Mouse (Mus musculus): ENCODE results near the gene Bax.
"Not testable (repeated sequence)": the region's sequence is repeated elsewhere in the genome, so short reads cannot be mapped to it uniquely, and the experiment has no call there.

The Bax gene

DNA sequence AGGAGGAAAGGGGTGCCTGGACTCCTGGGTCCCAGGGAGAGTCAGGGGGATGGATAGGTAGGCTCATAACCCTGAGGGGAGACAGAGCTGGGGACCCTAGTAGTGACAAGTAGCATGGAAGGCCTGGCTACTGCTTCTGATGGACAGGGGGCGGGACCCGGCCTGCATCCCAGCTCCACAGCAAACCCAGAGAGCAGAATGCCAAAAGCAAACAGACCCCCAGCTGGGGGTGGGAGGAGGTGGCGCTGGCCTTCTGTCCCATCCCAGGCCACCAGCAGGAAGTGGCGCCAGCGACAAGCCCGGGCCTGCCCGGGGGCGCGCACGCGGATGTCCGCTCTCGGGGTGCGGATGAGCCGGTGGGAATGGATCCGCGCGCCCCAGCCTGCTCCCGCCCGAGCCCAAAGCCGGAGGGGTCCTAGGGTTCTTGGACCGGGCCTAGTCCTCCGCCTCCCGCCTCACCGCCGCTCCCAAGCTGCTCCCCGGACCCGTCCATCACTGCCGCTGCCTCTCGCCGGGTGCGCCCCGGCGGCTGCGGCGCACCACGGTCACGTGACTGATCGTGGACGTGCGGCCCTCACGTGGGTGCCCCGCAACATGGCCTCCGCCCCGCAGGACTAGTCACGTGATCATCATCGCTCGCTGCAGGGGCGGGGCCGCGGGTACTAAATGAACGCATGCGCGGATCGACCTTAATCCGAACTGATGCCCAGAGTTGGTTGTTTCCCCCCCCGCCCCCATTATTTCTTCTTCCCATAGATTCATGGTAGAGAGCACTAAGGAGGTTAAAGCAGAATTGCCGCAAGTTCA, at the start of gene Bax:
Gene Bax, minus strand, starts transcription at position 616 of the 807 bp plus-strand sequence.
- DNase-seq (ENCODE audit: low spot score): peak; percentile 97

DNA sequence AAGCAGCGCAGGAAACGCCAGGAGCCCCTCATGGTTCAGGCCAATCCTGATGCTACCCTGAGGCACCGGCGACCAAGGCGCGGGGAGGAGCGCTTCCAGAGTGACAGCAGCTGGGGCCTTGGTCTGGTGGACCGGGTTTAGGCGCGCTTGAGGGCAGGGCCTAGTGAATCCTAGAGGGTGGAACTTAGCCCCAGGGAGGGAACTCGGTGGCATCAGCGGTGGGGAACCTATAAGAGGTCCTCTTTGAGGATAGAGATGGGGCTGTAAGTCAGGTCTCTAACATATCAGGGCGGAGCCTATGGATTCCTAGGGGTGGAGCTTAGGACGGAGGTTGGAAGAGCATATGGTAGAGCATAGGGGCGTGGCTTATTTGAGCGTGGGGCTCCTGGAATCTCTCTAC, 48.7 kb upstream of the Bax start:
- no peak for DNase-seq (ENCODE audit: low spot score)

DNA sequence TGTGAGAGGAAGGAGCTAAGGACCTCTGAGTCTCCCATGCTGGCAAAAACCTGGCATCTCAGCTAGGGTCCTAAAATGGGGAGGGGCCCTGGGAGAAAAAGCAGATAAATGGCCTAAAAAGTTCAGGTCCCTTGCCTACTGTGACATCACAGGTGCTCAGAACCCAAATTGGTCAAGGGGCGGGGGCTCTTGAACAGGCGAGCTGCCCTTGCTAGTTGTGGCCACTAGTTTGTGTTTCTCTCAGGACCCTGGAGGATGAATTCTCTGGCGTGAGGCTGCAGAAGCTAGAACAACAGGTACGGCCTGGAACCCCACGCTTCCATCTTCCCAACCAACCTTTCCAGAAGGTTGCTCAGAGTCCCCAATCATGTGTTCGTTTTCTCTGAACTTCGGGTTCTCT, 47.7 kb upstream of the Bax start:
- no peak for DNase-seq (ENCODE audit: low spot score)

DNA sequence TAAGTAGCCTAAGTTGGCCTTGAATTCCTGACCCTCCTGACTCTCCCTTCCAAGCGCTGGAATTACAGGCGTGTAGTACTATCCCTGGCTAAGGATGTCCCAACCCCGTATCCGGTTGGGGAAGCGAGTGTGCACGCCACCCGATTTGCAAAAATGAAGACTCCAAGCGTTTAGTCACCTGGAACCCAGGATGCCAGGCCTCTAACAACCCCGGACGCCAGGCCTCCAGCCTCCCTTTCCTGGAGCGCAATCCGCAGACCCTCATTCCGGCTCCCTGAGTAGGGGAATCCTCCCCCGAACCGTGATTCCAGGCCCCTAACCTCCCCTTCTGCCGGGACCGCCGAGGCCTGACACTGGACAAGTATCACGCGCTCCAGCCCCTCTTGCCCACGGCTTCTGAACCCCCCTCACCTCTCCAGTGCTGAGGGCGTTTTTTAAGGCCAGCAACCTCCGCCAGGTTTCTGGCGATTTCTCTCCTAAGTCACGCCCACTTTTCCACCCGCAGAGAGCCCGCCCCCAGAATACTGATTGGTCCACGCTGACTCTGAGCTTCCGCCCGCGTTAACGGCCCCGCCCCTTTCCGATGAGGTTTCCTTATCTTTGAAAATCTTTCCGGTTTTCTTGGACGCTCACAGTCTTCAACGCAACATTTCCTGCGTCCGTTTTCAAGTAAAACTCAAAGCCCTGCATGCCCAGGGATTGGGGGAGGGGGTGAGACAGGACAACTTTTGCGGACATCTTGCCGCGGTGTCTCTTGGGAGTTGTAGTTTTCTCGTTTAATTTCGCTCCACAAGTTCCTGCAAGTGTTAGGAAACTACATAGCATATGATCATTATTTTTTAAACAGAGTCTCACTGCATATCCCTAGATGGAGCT, 43.5 kb upstream of the Bax start, which contains the start of gene Nucb1:
Gene Nucb1, minus strand, starts transcription at position 495 of the 876 bp plus-strand sequence.
- DNase-seq (ENCODE audit: low spot score): peak; percentile 85

DNA sequence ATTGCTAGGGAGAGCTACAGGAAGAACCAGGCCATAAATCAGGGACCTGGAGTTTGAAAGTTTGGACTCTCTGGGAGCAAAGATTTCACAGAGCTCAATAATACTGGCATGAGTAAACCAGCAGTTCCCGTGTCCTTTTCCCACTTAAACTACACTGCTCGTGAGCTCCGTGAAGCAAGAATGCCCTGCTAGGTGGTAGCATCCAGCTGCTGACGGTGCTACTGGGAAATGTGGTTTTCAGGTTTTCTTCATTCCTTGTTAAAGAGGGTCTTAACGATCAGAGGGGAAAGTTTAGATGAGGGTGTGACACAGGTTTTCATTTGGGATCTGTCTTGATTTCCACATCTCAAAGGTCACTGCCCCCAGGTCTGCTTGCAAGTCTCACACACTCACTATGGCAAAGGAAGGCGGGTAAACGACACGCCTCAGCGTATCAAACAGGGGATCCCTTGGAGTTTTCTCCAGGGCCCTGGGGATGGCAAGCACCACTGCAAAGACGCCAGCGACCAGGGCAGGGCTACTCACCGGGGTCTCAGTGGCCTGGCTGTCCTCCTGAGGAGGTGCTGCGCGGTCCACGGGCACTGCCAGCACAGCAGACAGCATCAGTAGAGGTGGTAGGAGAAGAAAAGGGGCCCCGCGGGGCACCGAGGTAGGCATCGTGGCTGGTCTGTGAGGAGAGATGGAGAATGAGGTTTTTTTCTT, 42.6 kb upstream of the Bax start:
- no peak for DNase-seq (ENCODE audit: low spot score)

DNA sequence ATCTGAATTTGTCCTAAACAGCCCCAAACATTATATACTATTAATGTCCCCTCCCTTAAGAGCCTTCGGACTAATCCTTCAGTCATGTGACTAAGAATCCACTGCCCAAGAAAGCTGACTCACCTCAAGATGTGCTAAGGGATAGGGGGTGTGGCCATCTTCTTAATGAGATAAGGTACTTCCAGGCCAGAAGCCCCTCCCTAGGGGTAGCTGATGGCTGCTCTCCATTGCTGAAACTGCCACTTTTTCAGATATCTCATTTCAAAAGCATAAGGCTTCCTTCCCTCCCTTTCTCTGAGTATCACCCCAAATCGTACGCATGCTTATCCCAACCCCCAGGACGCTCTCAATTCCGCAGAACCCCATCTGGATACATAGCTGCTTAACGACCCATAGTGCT, 41.9 kb upstream of the Bax start:
- DNase-seq (ENCODE audit: low spot score): no peak

DNA sequence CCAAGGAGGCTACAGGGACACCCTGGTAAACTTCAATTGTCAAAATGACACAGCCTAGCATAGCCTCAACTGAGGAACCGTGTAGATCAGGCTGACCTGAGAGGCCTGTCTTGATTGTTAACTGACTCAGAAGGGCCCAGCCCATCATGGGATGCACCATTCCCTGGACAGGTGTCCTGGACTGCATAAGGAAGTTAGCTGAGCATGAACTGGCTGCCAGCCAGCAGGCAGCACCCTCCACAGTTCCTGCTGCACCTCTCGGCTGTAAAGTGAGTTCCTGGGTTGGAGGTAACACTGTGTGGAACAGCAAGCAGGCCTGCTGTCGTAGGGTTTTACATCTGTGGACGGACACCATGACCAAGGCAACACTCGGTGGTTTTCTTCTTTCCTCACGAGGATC, 40.9 kb upstream of the Bax start:
- DNase-seq (ENCODE audit: low spot score): no peak

DNA sequence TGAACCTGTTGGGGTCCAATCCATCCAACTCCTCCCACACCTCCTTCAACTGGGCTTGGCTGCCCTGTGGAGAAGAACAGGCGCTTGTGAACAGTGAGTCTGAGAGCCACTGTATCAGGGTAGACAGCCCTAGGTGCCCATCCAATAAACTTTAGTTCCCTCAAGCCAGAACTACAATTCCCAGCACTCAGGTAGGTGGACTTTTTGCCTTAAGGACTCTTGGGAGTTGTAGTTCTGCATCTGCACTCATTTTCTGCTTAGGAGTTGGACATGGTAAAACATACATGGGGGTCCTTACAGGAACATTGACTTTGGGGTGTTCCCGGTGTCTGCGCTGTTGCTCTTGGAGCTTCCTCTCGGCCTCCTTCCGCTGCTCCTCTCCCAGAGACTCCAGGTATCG, 31.7 kb upstream of the Bax start:
- no peak for DNase-seq (ENCODE audit: low spot score)

DNA sequence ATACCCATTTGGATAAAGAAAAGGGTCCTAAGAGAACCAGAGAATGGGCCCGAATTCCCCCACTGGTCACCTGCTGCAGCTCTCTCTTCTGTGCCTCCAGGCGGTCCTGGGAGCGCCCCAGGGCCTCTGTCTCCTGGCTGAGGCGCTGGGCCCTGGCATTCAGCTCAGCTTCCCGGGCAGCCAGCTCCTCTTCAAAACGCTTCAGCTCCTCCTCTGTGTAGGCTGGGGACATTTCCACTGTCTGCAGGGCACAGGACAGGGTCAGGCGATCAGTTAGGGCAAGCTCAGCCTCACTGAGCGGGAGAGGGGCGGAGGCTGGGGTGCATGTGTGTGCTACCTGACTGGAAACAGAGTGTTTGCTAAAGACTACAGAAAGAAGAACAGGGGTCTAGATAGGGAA, 27.9 kb upstream of the Bax start:
- DNase-seq (ENCODE audit: low spot score): no peak

DNA sequence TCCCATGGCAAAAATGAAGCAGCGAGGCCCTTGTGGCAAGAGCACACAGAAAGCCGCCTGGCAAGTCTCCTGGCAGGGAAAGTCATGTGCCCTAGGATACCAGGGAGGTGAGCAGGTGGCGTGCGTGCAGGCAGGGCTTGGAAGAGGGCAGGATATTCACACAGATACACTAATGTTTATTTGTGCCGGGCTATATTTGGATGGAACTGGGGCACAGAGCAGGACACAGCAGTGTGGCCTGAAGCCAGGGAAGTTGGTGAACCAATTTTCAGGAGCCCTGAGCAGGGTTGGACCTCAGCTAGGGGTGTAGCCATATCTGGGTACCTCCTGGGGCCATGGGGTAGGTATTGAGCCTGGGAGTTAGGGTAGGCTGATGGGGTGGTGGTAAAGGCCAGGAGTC, 26.3 kb upstream of the Bax start:
- DNase-seq (ENCODE audit: low spot score): no peak

DNA sequence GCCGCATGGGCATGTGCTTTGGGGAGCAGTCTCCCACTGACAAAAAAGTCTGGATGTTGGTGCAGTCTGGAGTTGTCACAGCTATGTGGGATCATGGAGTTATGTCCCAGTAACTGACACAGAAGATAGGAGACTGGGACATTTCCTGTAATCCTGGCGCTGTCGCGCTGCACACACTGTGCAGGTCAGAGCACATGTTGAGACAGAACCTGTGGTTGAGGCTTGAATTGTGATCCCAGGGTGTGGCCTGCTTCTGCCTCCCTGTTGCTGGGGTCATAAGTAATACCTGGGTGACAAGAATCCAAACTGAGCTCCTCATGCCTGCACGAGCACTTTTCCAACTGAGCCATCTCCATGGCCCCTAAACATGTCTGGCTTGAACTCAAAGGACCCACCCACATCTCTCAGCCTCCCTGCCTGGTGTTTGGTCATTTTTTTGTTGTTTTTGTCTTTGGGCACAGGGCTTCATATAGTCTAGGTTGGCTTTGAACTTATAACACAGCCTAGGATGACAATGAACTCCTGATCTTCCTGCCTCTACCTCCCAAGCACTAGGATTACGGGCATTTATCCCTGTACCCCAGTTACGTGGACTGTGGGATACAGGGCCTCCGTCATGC, 25.6 kb upstream of the Bax start:
- DNase-seq (ENCODE audit: low spot score): no peak

DNA sequence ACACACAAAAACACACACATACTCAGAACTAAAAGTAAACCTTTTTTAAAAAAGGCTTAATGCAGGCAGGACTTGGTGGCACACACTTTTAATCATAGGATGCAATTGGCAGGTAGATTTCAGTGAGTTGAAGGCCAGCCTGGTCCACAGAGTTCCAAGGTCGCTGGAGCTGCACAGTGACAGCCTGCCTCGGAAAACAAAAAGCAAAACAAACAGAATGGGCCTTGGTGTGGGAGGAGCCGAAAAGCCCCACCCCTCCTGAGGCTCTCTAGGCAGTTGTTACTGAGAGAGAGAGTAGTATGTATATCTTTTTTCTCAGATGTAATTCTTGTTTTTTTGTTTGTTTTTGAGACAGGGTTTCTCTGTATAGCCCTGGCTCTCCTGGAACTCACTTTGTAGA, 24.6 kb upstream of the Bax start:
- no peak for DNase-seq (ENCODE audit: low spot score)

DNA sequence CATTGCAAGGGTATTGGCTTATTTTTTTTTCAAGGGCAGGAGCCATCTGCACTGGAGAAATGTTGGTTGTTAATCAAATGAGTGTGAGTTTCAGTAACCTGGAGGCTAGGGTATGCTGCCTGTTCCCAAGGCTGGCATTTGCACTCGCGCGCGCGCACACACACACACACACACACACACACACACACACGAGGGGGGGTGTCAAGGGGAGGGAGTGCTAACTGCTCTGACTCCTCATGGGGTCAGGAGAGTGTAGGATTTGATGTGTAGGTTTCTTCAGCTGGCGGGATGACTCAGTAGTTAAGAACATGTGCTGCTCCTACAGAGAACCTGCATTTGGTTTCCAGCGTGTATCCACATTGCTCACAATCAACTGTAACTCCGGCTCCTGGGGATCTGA, 24.1 kb upstream of the Bax start:
- no peak for DNase-seq (ENCODE audit: low spot score)

DNA sequence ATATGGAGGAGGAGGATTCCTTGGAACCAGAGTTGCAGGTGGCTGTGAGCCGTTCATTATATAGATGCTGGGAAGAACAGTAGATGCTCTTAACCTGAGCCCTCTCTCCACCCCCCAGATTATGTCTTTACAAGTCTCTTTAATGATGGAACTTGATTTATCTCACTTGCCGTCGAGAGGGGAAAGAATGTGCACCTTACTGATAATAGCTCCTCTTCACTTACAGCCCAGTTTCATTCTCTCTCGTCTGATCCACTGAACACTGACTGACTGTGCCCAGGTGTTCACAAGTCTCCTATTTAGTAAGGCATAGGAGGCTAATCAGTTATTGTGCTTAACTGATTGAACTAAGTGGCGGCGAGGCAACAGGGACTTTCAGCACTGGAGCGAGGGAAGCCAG, 22.9 kb upstream of the Bax start:
- DNase-seq (ENCODE audit: low spot score): no peak

DNA sequence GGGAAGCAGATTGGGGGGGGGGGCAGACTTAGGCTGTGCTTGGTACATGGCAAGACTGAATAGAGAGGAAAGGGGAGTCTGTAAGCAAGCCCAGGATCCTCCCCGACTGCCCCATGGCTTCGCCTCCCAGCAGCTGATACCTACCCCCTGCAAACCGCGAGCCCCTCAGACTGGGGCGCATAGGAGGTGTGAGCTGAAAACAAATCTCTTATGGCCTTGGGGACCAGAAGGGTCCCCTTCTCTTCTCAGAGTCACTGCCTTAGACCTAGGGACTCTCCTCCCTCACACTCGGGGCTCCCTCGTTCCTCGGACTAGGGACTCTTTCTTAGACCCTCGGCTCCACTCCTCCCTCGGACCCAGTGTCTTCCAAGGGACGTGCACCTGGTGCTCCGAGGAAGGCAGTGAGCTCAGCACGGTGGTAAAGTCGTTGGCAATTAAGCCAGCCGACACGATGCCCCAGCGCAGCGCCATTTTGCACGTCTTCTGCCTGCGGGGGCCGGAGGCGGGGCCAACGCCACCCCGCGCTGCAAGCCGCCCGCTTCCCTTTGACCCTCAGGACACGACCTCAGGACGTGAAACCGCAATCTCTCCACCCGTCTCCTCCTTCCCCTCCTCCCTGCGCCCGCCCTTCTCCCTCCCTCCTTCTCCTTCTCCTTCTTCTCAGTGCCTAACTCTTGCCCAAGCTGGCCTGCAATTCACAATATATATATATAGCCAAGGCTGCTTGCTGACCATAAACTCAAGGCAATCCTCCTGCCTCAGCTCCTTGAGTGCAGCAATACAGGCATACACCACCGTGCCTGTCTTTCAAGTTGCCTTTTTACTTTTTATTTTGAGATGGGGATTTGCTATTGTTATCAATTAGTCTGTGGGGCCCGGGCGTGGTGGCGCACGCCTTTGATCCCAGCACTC, 21.9 kb upstream of the Bax start, which contains the start of gene Dhdh:
Gene Dhdh, minus strand, starts transcription at position 513 of the 912 bp plus-strand sequence.
- DNase-seq (ENCODE audit: low spot score): no peak

DNA sequence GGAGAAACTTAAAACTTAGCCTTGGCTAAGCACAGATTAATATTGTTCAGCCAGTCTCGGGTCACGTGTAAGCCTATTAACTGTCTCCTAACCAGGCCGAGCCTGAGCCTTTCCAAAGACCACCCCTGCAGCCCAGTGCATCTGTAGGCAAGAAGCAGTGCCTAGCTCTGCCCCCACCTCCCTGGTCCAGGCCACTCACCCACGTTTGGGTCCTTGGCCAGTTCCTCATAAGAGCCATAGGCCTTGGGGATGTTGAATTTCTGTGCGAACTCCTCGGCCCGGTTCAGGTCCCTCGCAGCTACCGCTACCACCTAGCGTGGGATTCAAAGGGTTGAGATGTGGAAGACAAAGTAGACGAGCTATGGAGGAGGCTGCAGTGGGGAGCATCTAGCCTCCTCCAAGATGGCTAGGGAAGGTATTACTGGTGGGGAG, 21.2 kb upstream of the Bax start:
- no peak for DNase-seq (ENCODE audit: low spot score)

DNA sequence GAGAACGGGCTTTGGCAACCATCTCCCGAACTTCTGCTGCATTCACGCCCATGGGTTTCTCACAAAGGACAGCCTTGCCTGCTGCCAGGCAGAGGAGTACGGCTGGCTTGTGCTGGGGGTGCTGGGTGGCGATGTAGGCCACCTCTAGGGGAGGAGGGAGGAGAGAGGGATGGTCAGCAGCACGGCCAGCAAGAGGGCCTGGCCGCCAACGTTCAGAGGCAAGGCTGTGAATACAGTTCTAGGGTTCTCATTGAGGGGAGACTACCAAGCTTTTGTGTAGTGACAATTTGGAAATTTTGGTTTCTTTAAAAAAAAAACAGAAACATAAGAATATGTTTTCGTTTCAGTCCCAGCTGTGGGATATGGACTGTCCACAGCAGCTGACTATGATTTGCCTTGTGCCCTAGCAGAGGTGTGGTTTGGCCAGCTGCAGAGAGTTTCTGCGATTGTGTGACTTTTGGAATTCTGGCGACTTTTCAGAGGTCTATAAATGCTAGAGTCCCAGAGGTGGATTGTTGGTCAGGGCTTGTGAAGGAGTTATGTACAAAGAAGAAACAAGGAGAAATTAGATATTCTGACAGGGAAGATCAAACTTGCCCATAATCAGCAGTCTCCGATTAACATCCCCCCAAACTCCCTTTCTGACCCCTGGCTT, 20.2 kb upstream of the Bax start, which contains the start of gene Gm45808:
Gene Gm45808, minus strand, starts transcription at position 51 of the 655 bp plus-strand sequence.
- DNase-seq (ENCODE audit: low spot score): no peak

DNA sequence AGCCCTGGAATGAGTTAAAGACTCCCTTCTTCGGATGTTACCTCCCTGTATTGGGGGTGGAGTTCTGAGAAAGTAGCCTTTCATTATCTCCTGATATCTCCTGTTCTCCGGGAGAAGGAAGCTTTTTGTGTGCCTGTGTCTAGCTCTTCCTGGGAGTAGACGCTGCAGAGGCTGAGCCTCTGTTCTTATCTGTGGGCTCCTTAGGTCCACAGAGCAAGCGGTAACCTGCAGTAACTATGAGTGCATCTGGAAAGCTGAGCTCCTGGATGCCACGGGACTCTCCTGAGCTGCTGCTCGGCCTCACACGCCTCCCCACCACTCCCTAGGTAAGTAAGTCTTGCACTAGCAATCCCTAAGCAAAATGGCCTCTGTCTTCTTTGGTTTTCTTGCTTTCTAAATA, 19.5 kb upstream of the Bax start:
- no peak for DNase-seq (ENCODE audit: low spot score)

DNA sequence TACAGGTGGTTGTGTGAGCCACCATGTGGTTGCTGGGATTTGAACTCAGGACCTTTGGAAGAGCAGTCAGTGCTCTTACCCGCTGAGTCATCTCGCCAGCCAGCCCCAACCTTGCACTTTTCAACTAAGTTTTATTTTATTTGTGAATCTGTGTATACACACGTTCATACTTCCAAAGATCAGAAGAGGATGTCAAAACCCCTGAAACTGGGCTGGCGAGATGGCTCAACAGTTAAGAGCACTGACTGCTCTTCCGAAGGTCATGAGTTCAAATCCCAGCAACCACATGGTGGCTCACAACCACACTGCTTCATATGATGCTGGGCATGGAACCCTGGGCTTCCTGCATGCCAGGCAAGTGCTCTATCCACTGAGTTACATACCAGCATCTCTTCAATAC, 18.3 kb upstream of the Bax start:
- DNase-seq (ENCODE audit: low spot score): not testable (repeated sequence)

DNA sequence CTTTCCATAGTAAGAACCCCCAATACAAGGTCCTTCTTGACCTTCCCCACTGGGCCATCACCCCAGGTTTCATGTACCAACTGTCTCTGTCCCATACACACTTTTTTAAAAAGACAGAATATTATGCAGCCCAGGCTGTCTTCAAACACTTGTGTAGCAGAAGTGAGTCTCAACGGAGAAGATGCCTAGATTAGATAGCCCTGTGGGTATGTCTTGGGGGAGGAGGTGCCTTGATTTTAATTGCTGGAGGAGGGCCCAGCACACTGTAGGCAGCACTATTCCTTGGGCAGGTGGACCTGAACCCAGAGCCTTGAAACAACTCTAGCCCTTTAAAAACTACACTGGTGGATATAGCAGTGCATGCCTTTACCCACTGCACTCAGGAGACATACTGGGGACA, 15.5 kb upstream of the Bax start:
- no peak for DNase-seq (ENCODE audit: low spot score)

Data from left cerebral cortex, adult 11 months (tissue).